Mouse (Mus musculus) skeletal muscle tissue, adult 2 months (tissue): Measurements from ENCODE around the gene Tatdn2.

ENCODE experiments used
- DNase-seq: peaks from one replicate; pipeline ENCODE4 v3.0.0-alpha.2; 2012; ENCODE audit warnings: low read depth, low spot score

Tatdn2 gene

GRCm38 (mm10) chr6:113696582-113697221 lies at the start of gene Tatdn2:
Tatdn2 (plus strand) TSS chr6:113697050.
- DNase-seq: peak; percentile 98

- DNase-seq: no peak
These were observed 47.3 kb upstream of the Tatdn2 start for GRCm38 (mm10) chr6:113649346-113650196.

- no peak for DNase-seq
These were observed 46.6 kb upstream of the Tatdn2 start for GRCm38 (mm10) chr6:113650197-113650640.

GRCm38 (mm10) chr6:113651626-113652025 lies 45.2 kb upstream of the Tatdn2 start:
- no peak for DNase-seq

GRCm38 (mm10) chr6:113653551-113653950 lies 43.3 kb upstream of the Tatdn2 start:
- no peak for DNase-seq

- DNase-seq: no peak
These were observed 42.7 kb upstream of the Tatdn2 start for GRCm38 (mm10) chr6:113654102-113654501.

- DNase-seq: no peak
These were observed 42.0 kb upstream of the Tatdn2 start for GRCm38 (mm10) chr6:113654753-113655397.

GRCm38 (mm10) chr6:113655475-113655874 lies 41.4 kb upstream of the Tatdn2 start:
- no peak for DNase-seq

- DNase-seq: no peak
These were observed 40.0 kb upstream of the Tatdn2 start for GRCm38 (mm10) chr6:113656847-113657246.

- no peak for DNase-seq
These were observed 38.6 kb upstream of the Tatdn2 start for GRCm38 (mm10) chr6:113658226-113658625.

- DNase-seq: no peak
These were observed 37.0 kb upstream of the Tatdn2 start for GRCm38 (mm10) chr6:113659648-113660491.

GRCm38 (mm10) chr6:113660492-113661352 lies 36.1 kb upstream of the Tatdn2 start:
- no peak for DNase-seq

- no peak for DNase-seq
These were observed 35.3 kb upstream of the Tatdn2 start for GRCm38 (mm10) chr6:113661353-113662241.

- DNase-seq: no peak
These were observed 33.7 kb upstream of the Tatdn2 start for GRCm38 (mm10) chr6:113662964-113663700.

- no peak for DNase-seq
These were observed 32.5 kb upstream of the Tatdn2 start for GRCm38 (mm10) chr6:113664305-113664704.

GRCm38 (mm10) chr6:113667611-113668122 lies 29.2 kb upstream of the Tatdn2 start:
- no peak for DNase-seq

GRCm38 (mm10) chr6:113668287-113669154 lies 28.3 kb upstream of the Tatdn2 start:
- DNase-seq: no peak

- peak; percentile 73 for DNase-seq
These were observed 27.0 kb upstream of the Tatdn2 start for GRCm38 (mm10) chr6:113669821-113670220.
